29 mouse cellular contexts compared by ENCODE assay signal in the genomic region with DNA sequence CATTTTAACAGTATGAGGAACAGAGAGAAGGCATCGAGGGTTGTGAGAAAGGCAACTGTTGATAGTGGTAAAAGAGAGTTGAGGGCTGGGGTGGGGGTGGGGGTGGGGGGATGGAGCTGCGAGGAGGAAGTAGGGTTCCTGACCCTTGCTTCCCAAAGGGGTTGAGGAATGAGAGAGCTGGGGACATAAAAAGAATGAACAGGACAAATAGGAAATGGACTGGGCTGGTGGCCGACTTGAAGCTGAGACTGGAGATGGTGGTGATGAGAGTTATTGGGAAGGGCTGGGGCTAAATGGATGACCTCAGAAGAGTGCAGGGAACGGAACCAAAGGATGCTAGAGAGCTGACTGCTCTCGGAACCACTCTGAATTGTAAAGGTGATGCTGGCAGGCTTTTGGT. TPM values are rescaled to one million over a fixed set of nuclear protein-coding genes. Genes with fewer than 3 reads are reported as not detected.
DNase-seq lines count a peak whose midpoint lies in the region; ATAC-seq and TF ChIP-seq lines count a peak whose summit lies in the region.
"Had no signal": no experiment of that assay in that cellular context is flagged by ENCODE, and none has a peak within 500 bp of the region (broad histone marks: within the 10 kb centered on the region; RNA-seq: fewer than 3 reads in every experiment).

No protein-coding gene starts in this region.

- no peak for ATAC-seq in heart, embryonic 11.5 days (replicated peaks; ENCODE audit: insufficient number of reproducible peaks, low FRiP score, low TSS enrichment)
- no peak for ATAC-seq in kidney, postnatal 0 days (replicated peaks; ENCODE audit: low FRiP score, low read depth)
- ATAC-seq in kidney, embryonic 16.5 days (ENCODE audit: low FRiP score, low TSS enrichment), result no peak
- no peak for ATAC-seq in intestine, embryonic 16.5 days
- ATAC-seq: forebrain, embryonic 14.5 days; forebrain, postnatal 0 days; Patski had no signal

- no peaks in the 10 kb centered on the region for H3K27me3 ChIP-seq in heart, embryonic 11.5 days (ENCODE audit: control insufficient read depth, insufficient read depth, low read length)
- H3K27me3 ChIP-seq in kidney, postnatal 0 days (ENCODE audit: insufficient read depth, low read length), result no peaks in the 10 kb centered on the region
- no peaks in the 10 kb centered on the region for H3K27me3 ChIP-seq in kidney, embryonic 16.5 days (ENCODE audit: insufficient read depth, low read length)
- H3K27me3 ChIP-seq in intestine, embryonic 16.5 days (replicated peaks; ENCODE audit: control insufficient read depth, insufficient read depth, low read length), result no peaks in the 10 kb centered on the region
- H3K27me3 ChIP-seq: CH12.LX; embryonic facial prominence, embryonic 12.5 days; embryonic facial prominence, embryonic 15.5 days; heart, embryonic 12.5 days; heart, embryonic 15.5 days; hindbrain, embryonic 12.5 days; hindbrain, embryonic 15.5 days; Patski had no signal

- WGBS in heart, embryonic 11.5 days (ENCODE audit: insufficient replicate concordance), result 54% methylated on average over 5 of the region's 5 CpGs
- WGBS in kidney, postnatal 0 days, result 50% methylated on average over 5 of the region's 5 CpGs
- 45% methylated on average over 5 of the region's 5 CpGs for WGBS in kidney, embryonic 16.5 days
- 58% methylated on average over 5 of the region's 5 CpGs for WGBS in intestine, embryonic 16.5 days

- H3K4me2 ChIP-seq in heart, embryonic 11.5 days, result no peak overlapping the region
- no peak overlapping the region for H3K4me2 ChIP-seq in kidney, postnatal 0 days (ENCODE audit: low read length)
- H3K4me2 ChIP-seq in kidney, embryonic 16.5 days (replicated peaks; ENCODE audit: low read depth, low read length), result no peak overlapping the region
- H3K4me2 ChIP-seq in intestine, embryonic 16.5 days (ENCODE audit: low read depth, low read length), result no peak overlapping the region
- H3K4me2 ChIP-seq: embryonic facial prominence, embryonic 12.5 days; embryonic facial prominence, embryonic 15.5 days; heart, embryonic 12.5 days; heart, embryonic 15.5 days; hindbrain, embryonic 12.5 days; hindbrain, embryonic 15.5 days had no signal

- H3K4me3 ChIP-seq in heart, embryonic 11.5 days (ENCODE audit: low read depth, low read length), result no peak overlapping the region
- no peak overlapping the region for H3K4me3 ChIP-seq in kidney, postnatal 0 days (replicated peaks; ENCODE audit: low read depth, low read length)
- H3K4me3 ChIP-seq in kidney, embryonic 16.5 days (ENCODE audit: low read length), result no peak overlapping the region
- no peak overlapping the region for H3K4me3 ChIP-seq in layer of hippocampus, adult 2 months
- H3K4me3 ChIP-seq in intestine, embryonic 16.5 days (ENCODE audit: low read length), result no peak overlapping the region
- H3K4me3 ChIP-seq: embryonic facial prominence, embryonic 12.5 days; embryonic facial prominence, embryonic 15.5 days; heart, embryonic 12.5 days; heart, embryonic 15.5 days; hindbrain, embryonic 12.5 days; hindbrain, embryonic 15.5 days had no signal

- H3K9me3 ChIP-seq in heart, embryonic 11.5 days (replicated peaks; ENCODE audit: control insufficient read depth, low read length), result no peaks in the 10 kb centered on the region
- no peaks in the 10 kb centered on the region for H3K9me3 ChIP-seq in kidney, postnatal 0 days (replicated peaks; ENCODE audit: low read length)
- no peaks in the 10 kb centered on the region for H3K9me3 ChIP-seq in kidney, embryonic 16.5 days (ENCODE audit: low read length)
- H3K9me3 ChIP-seq in intestine, embryonic 16.5 days (ENCODE audit: control insufficient read depth, low read length), result no peaks in the 10 kb centered on the region
- H3K9me3 ChIP-seq: embryonic facial prominence, embryonic 12.5 days; embryonic facial prominence, embryonic 15.5 days; G1E; heart, embryonic 12.5 days; heart, embryonic 15.5 days; hindbrain, embryonic 12.5 days; hindbrain, embryonic 15.5 days had no signal

- TF ChIP-seq CTCF in kidney, postnatal 0 days (IDR thresholded peaks at IDR 0.05; ENCODE audit: low read depth), result no peak
- no peak for TF ChIP-seq CTCF in layer of hippocampus, adult 2 months (conservative IDR thresholded peaks at IDR 0.05)

- peaks cover 10% of the 10 kb centered on the region for H3K4me1 ChIP-seq in heart, embryonic 11.5 days (ENCODE audit: control insufficient read depth, insufficient read depth, low read length)
- peaks cover 3% of the 10 kb centered on the region for H3K4me1 ChIP-seq in kidney, postnatal 0 days (replicated peaks; ENCODE audit: insufficient read depth, low read length)
- peaks cover 28% of the 10 kb centered on the region for H3K4me1 ChIP-seq in kidney, embryonic 16.5 days (ENCODE audit: insufficient read depth, low read length)
- peaks cover 32% of the 10 kb centered on the region for H3K4me1 ChIP-seq in intestine, embryonic 16.5 days (ENCODE audit: control insufficient read depth, insufficient read depth, low read length)

- DNase-seq in heart, adult 11 months, result peak; percentile 95
- DNase-seq in kidney, postnatal 0 days (ENCODE audit: low spot score), result peak; percentile 68
- DNase-seq in layer of hippocampus, adult 2 months (ENCODE audit: low spot score in 2 of 2), result no peak
- DNase-seq in layer of hippocampus, postnatal 14 days (ENCODE audit: low spot score in 2 of 2), result no peak
- DNase-seq: adrenal gland, postnatal 10 days; adrenal gland, postnatal 36 days; B cell, adult 2 months; cerebellum, adult 11 months; cerebellum, adult 2 months; cerebellum, adult 9-11 months; cerebellum, postnatal 25 days; forebrain, postnatal 0 days; gastrocnemius, postnatal 36 days; heart, postnatal 14 days had no signal

- H3K27ac ChIP-seq in heart, embryonic 11.5 days (ENCODE audit: low read depth, low read length), result no peak overlapping the region
- H3K27ac ChIP-seq in kidney, postnatal 0 days, result no peak overlapping the region
- H3K27ac ChIP-seq in kidney, embryonic 16.5 days (ENCODE audit: low read length), result no peak overlapping the region
- 0 out of 2 replicates have a peak overlapping the region, but pooled peaks have one; percentile 32 for H3K27ac ChIP-seq in layer of hippocampus, adult 2 months
- H3K27ac ChIP-seq in intestine, embryonic 16.5 days (ENCODE audit: low read length), result no peak overlapping the region
- H3K27ac ChIP-seq: embryonic facial prominence, embryonic 12.5 days; embryonic facial prominence, embryonic 15.5 days; heart, embryonic 15.5 days; hindbrain, embryonic 12.5 days; hindbrain, embryonic 15.5 days had no signal

- H3K9ac ChIP-seq in heart, embryonic 11.5 days (ENCODE audit: low read depth, low read length), result no peak overlapping the region
- no peak overlapping the region for H3K9ac ChIP-seq in kidney, postnatal 0 days (ENCODE audit: low read depth, low read length)
- H3K9ac ChIP-seq in kidney, embryonic 16.5 days (replicated peaks; ENCODE audit: low read length), result no peak overlapping the region
- no peak overlapping the region for H3K9ac ChIP-seq in intestine, embryonic 16.5 days (ENCODE audit: low read depth, low read length)
- H3K9ac ChIP-seq: embryonic facial prominence, embryonic 12.5 days; embryonic facial prominence, embryonic 15.5 days; forebrain, postnatal 0 days; heart, embryonic 12.5 days; heart, embryonic 15.5 days; hindbrain, embryonic 12.5 days; hindbrain, embryonic 15.5 days had no signal

- peaks cover 27% of the 10 kb centered on the region for H3K36me3 ChIP-seq in heart, embryonic 11.5 days (ENCODE audit: control insufficient read depth, insufficient read depth, low read length)
- peaks cover 47% of the 10 kb centered on the region for H3K36me3 ChIP-seq in kidney, postnatal 0 days (ENCODE audit: insufficient read depth, low read length)
- peaks cover 48% of the 10 kb centered on the region for H3K36me3 ChIP-seq in kidney, embryonic 16.5 days (ENCODE audit: insufficient read depth, low read length)
- H3K36me3 ChIP-seq in intestine, embryonic 16.5 days (ENCODE audit: control insufficient read depth, insufficient read depth, low read length), result peaks cover 36% of the 10 kb centered on the region

RNA-seq across cellular contexts. Expression of gene Tnks1bp1, which starts 8.9 kb away (rescaled TPM):
- polyA plus RNA-seq in heart, embryonic 11.5 days (2014; fragmentation: Nextera tagmentation; extraction: Ambion mirVana), result 7.0 TPM in 2 replicates
- 21.8 and 27.9 TPM in 2 replicates for polyA plus RNA-seq in kidney, postnatal 0 days (2015; fragmentation: Nextera tagmentation; extraction: Ambion mirVana)
- polyA plus RNA-seq in kidney, embryonic 16.5 days (2015; fragmentation: Nextera tagmentation; extraction: Ambion mirVana), result 34.2 and 40.6 TPM in 2 replicates
- 100 to 1,000 TPM; 166 to 182 TPM for total RNA-seq in layer of hippocampus, adult 2 months (2021)
- total RNA-seq in layer of hippocampus, postnatal 14 days (2021), result 100 to 1,000 TPM; 128 to 141 TPM
- 34.4 and 36.8 TPM in 2 replicates for polyA plus RNA-seq in intestine, embryonic 16.5 days (2015; fragmentation: Nextera tagmentation; extraction: Ambion mirVana)

RNA-seq across cellular contexts. Expression of gene P2rx3, which starts 19.4 kb away (rescaled TPM):
- 0.44 and 0.77 TPM in 2 replicates for polyA plus RNA-seq in heart, embryonic 11.5 days (2014; fragmentation: Nextera tagmentation; extraction: Ambion mirVana)
- polyA plus RNA-seq in kidney, postnatal 0 days (2015; fragmentation: Nextera tagmentation; extraction: Ambion mirVana), result 0.14 and 0.40 TPM in 2 replicates
- polyA plus RNA-seq in kidney, embryonic 16.5 days (2015; fragmentation: Nextera tagmentation; extraction: Ambion mirVana), result 0.56 and 1.3 TPM in 2 replicates
- 1 to 10 TPM; 2.3 to 2.4 TPM for total RNA-seq in layer of hippocampus, adult 2 months (2021)
- total RNA-seq in layer of hippocampus, postnatal 14 days (2021), result 1 to 10 TPM; 2.8 to 3.4 TPM
- polyA plus RNA-seq in intestine, embryonic 16.5 days (2015; fragmentation: Nextera tagmentation; extraction: Ambion mirVana), result 1.1 and 1.3 TPM in 2 replicates
- total RNA-seq: common myeloid progenitor, adult 5-6 weeks; forebrain, postnatal 0 days; hematopoietic stem cell, adult 5-6 weeks had no signal
- polyA plus RNA-seq: G1E had no signal

RNA-seq across cellular contexts. Expression of gene Ssrp1, which starts 19.7 kb away (rescaled TPM):
- polyA plus RNA-seq in heart, embryonic 11.5 days (2014; fragmentation: Nextera tagmentation; extraction: Ambion mirVana), result 180 and 194 TPM in 2 replicates
- polyA plus RNA-seq in kidney, postnatal 0 days (2015; fragmentation: Nextera tagmentation; extraction: Ambion mirVana), result 167 and 194 TPM in 2 replicates
- polyA plus RNA-seq in kidney, embryonic 16.5 days (2015; fragmentation: Nextera tagmentation; extraction: Ambion mirVana), result 316 and 329 TPM in 2 replicates
- 100 to 1,000 TPM; 125 to 132 TPM for total RNA-seq in layer of hippocampus, adult 2 months (2021)
- 100 to 1,000 TPM; 104 TPM for total RNA-seq in layer of hippocampus, postnatal 14 days (2021)
- 212 and 244 TPM in 2 replicates for polyA plus RNA-seq in intestine, embryonic 16.5 days (2015; fragmentation: Nextera tagmentation; extraction: Ambion mirVana)

Comparison
In these comparisons a context has a peak if more than half of its experiments do, and no peak if none do; other contexts are left out.
1. DNase-seq: peak in heart, adult 11 months (single experiment) and kidney, postnatal 0 days (single experiment); none in layer of hippocampus, adult 2 months (0 of 2) and layer of hippocampus, postnatal 14 days (0 of 2).